Mouse (Mus musculus) kidney, adult 8-10 months (tissue): ENCODE measurements around the gene Ssmem1.

Source experiments
- DNase-seq, 2 experiments: peaks; one replicate each; pipeline ENCODE4 v3.0.0; 2022

Ssmem1 gene

DNA sequence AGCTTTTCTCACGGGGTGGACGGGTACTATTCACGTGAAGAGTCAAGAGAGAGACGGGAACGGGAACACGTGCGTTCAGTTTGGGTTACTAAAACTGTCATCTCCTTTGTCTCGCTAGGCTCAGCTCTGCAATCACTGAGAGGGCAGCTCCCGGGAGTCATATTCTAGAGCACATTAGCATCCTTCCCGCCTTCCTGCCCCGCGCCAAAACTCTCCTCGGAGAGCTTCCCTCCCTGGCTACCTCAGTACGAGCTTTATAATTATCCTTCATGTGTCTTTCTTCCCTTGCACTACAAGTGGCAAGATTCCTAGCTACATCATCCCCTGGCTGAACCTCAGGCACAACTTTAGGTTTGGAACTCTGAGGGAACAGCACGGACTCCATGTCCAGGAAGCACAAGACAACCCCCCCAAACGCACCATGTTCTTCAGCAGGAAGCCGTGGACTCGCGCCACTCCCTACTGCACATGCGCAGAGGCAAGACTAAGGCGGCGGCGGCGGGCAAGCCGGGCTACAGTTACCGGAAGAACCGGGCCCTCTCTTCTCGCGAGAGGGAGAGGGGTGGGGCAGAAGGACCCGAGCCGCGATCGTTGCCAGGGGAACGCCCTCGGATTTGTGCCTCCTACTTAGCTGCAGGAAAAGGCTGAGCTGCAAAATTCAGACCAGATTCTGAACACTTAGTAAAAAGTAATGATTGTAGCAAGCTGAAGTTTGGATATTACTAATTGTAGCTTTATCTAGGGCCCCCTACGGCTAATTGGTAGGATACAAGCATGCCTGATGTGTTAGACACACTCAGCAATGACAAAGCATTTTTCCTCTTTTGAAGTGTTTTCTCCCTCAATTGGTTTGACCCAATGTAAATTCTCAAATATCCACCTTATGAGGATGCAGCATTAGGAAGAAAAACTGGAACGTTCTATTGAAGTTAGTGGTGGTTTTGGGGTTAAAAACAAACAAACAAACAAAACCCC is at the start of gene Ssmem1, which contains the start of gene Tmem209:
Gene Ssmem1, plus strand, starts transcription at position 585 of the 975 bp plus-strand sequence.
Gene Tmem209, minus strand, starts transcription at position 519 of the 975 bp plus-strand sequence.
- DNase-seq: peak; percentile 99

DNA sequence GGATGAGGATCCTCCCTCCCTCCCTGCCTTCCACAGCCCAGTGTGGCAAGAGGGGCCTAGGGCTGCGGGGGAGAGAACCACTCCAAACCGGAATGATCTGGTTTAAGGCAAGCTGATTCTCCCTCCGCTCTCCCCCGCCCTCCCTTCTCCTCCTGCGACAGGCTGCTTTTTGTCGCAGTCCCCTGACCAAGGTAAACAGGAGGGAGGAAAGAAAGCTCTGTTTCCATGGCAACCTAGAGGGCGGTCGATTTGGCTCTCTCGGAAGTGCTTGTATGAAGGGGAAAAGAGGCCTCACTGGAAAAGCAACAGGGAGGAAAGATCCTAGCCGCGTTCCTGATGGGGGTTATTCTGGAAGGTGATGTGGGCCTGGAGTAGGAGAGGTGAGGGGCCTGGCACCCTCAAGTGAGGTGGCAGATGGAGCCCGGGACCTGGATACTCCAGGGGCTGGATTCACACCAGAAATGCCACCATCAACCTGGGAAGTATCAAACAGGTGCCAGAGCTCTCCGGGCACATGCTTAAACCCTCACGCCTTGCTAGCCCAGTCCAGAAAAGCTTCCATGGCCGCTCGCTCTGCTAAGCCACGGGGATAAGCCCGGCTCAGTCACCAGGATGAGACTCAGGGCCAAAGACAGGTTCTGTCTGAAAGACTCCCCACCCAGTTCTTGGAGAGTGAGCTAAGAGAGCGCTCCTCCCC is 48.8 kb upstream of the Ssmem1 start:
- DNase-seq: peak; percentile 38 to 43

DNA sequence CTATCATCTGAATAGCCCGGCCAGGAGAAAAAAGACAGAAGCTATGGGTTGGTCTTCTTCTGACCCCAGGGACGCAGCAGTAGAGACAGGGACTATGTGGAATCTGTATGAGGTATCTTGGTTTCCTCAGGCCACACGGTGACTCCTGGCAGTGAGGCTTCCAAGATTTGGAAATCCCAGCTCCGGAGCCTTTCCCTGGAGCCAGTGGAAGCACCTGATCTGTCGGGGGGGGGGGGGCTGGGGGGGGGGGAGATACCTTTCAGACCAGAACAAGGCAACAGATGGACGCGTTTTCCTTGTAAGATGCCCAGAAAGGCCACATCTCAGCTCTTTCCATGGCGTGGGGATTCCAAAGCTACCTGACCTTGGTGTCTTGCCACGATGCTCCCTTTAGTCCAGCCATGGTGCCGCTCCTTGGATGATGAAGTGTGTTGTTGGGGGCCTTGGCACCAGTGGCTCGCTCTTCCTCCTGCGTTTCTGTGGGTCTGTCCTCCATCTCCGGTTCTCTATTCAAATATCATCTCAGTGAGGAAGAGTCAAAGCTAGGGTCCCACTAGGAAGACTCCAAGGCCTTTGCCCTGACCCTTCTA is 47.8 kb upstream of the Ssmem1 start:
- no peak for DNase-seq

DNA sequence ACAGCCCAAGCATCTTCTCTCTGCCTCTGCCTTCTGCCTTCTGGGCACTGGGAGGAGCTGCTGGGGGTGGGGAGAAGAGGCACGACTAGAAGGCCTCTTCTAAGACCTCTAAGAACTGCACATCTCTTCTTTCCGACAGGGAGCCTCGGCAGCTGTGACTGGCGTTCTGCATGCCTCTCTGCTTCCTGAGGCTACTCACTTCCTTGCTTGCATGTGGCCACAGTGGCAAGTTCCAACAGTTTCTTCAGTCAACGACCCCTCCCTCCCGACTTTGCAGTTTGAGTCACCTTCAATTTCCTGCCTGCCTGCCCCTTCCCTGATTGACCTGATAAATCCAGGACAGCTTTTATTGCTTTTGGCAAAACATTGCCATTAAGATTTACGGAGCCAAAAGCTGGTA is 46.8 kb upstream of the Ssmem1 start:
- no peak for DNase-seq

DNA sequence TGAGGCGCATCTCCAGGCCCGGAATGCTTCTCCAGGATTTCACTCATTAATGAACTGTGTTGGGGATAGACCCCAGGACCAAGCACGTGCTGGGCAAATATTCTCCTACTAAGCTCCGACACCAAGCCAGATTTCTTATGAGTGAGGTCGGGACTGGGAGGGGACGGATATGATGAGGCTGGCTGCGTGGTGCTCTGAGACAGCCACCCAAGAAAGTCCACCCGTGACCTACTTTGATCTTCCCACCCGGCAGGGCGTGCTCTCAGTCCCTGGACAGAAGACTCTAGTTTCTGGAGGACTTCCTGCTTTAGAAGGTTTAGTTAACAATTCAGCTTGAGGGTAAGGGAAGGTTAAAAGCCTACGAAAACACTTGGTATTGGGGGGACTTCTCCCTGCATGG is 44.1 kb upstream of the Ssmem1 start:
- no peak for DNase-seq

DNA sequence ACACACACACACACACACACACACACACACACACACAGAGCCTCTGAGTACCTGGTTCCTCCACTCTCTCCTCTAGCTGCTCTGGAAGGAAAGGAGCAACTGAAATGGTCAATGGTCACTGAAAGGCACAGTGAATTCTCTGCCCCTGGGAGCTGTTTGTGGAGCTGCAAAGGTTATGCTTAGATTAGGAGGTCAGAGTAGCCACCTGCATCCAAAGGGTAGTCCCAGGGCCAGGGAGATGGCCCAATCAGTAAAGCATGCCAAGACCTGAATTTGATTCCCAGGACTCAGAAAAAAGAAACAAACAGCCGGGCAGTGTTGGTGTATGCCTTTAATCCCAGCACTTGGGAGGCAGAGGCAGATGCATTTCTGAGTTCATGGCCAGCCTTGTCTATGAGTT is 41.6 kb upstream of the Ssmem1 start:
- no peak for DNase-seq

DNA sequence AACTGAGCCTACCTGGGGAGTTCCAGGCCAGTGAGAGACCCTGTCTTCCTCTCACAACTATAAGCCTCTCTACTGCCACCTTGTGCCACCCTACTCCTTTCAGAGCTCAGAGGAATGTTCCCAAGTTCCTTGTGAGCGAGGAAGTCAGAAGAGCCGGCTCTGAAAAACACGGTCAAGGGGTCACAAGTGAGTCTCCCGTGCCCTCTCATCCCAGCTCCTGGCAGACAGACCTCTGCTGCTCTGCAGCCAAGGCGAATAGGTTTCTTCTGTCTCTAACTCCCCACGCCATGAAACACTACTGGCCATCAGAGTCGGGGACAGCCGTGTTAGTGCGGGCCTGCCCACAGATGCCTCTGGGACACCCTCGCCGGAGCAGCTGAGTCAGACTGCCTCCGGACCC is 41.0 kb upstream of the Ssmem1 start:
- DNase-seq: peak; percentile 48 to 58

DNA sequence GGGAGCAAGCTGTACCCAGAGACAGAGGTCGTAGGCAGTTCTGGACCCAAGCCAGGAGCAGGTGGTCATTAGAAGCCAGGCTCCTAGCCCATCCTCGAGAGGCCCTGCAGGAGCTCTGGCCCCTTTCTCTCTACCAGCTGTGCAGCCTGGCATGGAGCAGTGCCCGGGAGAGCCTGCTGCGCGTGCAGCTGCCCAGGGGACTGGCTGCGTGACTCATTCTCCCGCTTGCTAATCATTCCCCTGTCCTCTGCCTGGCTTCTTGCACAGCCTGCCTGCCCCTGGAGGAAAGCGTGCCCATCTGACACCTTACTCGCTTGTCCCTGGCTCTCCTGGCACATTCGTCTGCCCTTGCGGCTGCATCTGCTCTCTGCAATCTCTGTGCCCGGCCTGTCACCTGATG is 40.3 kb upstream of the Ssmem1 start:
- no peak for DNase-seq

DNA sequence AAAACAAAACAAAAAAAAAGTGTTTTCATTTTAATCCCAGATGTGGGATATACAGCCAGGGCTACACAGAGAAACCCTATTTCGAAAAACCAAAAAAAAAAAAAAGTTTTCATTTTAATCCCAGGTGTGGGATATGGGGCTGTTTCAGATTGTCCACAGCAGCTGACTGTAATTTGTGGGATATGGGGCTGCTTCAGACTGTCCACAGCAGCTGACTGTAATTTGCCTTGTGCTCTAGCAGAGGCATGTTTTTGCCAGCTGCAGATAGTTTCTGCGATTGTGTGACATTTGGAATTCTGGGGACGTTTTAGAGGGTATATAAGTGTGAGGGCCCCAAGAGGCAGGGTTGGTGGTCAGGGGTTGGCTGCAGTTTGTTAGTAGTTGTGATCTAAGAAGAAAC is 37.9 kb upstream of the Ssmem1 start:
- DNase-seq: no peak

DNA sequence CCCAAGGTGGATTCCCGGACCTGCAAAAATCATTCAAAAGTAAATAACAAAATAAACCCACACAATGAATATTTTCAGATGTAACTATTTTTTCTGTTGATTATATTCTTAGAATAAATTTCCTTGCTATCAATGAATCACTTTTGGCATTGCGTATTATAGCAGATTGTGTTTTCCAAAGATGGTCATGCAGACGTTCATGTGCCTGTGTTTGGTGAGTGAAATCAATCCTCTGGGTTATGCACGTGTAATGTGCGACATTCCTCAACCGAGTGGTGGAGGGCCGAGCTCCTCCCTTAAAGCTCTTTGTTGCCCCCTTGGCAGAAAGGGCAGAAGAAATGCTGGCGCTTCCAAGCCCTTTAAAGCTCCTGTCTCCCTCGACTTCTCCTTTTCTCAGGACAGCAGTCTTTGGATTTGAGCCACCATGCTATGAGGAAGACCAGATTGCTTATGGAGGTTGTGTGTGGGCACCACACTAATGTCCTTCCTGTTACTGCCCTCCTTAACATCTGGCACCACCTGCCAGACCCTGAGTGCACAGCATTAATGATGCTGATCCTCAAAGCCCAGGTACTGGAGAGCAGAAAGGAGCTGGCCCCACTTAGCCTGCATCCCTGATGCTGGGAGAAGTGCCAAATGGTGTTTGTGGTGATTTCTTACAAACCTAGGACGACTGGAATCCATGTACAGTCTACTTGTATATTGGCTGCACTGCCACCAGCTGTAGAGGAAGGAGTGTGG is 33.5 kb upstream of the Ssmem1 start:
- DNase-seq: no peak

DNA sequence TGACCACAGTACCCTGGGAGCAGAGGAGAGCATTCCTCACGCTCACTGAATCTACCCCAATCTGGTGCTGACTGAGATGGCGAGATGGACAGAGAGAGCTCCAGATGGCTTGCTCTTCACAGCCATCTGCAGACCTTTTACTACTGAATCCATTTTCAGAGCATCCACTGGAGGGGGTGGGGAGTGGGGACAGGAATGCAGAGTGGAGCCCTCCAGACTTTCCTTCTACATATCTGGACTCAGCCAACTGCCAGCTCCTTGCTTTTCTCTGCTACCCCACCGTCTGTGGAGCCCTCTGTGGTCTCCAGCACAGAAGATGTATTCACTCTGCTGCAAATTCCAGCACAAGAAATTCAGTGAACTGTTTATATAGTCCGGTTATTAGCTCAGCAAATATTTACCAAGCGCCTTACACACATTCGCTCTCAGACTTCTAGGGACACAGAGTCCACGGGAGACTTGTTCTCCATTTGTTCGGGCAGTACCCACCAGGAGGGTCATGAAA is 32.4 kb upstream of the Ssmem1 start:
- no peak for DNase-seq

DNA sequence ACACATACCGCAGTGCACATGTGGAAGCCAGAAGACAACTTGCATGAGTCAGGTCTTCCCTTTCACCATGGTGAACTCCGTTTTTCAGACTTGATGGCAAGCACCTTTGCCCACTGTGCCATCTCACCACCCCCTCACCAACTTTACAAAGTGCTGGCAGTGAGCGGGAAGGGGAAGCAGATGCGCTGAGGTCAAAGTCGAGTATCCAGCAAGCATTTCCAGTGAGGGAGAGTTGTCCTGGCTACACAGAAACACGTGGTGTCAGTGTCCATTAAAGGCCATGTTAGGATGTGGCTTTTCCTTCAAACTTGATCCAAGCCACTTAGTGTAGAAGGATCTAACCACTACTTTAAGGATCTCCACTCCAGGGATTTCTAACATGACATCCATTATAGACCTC is 31.9 kb upstream of the Ssmem1 start:
- no peak for DNase-seq

DNA sequence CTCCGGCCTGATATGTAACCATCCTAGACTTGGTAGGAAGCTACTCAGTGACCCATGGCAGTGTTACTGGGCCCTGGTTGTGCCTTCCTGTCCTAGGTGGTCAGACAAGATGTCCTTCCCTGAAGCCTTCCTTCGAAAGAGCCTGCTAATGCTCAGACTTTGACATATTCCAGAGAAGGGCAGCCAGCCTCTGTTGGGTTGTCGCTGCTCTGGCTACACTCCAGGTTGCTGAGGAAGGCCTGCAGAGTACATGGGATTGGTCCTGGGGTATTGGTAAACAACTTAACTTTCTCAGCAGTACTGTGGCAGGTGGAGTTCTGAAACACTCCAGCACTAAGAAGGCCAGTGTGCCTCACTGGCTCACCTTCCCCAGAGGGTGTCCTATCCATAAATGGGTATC is 30.2 kb upstream of the Ssmem1 start:
- no peak for DNase-seq

DNA sequence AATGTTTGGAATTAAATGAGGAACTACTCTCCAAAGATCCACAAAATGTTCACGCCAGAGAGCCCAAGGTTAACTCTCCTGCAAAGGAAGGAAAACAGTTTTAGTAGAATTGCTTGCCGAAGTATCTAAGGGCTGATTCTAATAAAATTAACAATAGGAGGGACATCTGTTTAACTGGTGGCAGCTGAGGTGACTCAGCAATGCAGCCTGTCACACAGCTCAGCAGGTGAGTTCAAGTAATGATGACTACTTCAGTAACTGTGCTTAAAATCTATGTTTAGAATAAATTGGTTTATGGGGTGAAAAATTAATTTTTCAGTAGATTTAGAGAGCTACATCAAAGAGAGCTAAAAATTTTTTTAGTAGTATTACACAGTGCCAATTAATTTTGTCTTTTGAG is 26.7 kb upstream of the Ssmem1 start:
- DNase-seq: no peak

DNA sequence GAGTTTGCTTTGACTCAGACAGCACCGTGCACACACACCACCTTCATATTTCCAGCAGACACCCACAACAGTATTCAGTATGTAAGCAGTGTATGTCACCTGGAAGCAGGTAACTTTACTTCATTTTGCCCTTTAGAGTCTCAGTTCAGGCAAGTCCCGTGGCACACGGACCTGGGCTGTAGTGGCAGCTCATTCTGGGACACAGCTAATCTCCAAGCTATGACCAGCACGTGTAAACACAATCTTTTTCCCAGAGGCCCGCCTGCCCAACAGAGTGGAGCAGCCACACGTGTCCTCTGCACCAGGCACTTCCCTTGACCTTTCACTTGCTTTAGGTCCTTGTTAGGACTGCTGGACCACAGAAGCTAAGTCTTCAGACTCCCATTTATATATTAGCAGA is 23.1 kb upstream of the Ssmem1 start:
- DNase-seq: no peak

DNA sequence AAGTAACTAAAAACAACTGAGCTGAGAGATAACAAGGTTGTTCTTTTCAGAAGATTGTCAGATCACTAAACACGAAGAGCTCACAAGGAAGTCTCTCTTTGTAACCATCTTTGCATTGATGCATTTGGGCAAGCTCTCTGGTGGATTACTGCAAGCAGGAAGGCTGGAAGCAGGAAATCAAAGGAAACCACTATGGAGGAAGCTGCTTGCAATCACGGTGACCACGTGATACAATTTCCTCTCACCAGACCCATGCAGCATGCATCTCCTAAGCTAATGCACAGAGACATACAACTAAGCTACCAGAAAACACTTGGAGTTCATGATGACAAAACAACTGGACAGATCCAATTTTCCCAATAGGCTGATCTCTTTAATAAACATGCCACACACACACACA is 10.6 kb upstream of the Ssmem1 start:
- no peak for DNase-seq

DNA sequence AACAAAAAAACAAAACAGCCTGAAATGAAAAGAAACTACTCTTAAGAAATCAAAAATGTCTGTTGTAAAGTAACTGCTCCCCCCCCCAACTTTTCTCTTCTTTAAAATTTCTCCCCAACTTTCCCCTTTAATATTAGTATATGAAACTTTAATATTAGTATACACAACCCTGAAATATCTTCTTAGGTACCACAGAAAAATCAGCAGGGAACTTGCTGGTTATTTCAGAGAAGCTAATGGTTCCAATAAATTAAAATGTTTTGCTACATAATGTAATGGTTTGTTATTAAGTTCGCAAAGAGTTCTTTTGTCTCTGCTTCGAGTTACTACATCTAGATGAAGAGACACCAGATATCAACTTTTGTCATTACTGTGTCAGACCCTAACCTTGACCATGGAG is 825 bp upstream of the Ssmem1 start:
- DNase-seq: no peak

DNA sequence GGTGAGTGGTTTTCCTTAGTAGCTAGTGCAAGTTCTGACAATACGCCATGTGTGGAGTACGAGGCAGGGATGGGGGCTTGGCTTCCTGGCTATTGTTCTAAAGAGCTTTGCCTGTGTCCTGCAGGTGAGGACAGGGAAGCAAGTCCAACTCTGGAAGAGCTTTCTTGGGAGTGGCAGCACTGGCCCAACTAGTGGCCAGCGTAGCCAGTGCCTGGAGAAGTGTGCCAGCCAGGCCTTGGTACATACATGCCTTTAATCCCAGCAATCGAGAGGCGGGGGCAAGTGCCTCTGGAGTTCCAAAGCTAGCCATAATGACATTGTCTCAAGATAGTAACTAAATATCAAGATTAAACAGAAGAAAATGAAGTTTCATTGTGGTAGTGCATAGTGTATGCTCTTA is 642 bp downstream of the Ssmem1 start:
- no peak for DNase-seq

DNA sequence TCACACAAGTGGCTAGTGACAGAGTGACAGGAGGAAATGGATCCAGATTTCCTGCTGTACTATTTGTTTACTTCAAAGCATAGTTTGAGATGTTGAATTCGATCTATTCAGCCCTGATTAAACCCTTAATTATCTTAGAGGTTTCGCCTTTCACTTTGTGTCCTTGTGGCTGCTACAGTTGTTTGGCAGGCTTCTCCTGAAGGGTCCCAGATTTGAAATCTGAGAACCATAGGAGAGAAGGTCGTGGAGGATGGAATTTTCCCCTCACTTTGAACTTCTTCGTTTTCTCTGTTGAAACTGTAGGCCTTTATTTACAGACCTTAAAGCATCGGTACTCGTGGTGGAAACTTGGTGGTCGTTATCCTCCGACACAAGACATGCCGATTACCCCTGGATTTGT is 4.6 kb downstream of the Ssmem1 start:
- DNase-seq: no peak

DNA sequence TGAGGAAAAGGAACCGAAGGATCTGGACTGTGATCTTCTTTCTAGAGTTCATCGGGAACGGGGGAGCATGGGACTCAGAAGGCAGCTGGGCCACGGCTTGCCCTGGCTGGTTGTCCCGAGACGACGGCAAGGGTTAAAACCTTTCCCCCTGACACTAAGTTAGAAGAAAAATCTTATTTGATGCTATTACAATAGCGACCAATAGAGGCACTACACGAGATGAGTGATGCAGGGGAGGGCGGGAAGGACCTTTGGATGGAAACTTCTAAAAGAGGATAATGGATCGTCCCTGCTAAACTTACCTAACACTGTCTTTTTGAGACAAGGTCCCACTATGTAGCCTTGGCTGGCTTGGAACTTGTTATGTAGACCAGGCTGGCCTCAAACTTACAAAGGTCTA is 10.8 kb downstream of the Ssmem1 start:
- DNase-seq: no peak

DNA sequence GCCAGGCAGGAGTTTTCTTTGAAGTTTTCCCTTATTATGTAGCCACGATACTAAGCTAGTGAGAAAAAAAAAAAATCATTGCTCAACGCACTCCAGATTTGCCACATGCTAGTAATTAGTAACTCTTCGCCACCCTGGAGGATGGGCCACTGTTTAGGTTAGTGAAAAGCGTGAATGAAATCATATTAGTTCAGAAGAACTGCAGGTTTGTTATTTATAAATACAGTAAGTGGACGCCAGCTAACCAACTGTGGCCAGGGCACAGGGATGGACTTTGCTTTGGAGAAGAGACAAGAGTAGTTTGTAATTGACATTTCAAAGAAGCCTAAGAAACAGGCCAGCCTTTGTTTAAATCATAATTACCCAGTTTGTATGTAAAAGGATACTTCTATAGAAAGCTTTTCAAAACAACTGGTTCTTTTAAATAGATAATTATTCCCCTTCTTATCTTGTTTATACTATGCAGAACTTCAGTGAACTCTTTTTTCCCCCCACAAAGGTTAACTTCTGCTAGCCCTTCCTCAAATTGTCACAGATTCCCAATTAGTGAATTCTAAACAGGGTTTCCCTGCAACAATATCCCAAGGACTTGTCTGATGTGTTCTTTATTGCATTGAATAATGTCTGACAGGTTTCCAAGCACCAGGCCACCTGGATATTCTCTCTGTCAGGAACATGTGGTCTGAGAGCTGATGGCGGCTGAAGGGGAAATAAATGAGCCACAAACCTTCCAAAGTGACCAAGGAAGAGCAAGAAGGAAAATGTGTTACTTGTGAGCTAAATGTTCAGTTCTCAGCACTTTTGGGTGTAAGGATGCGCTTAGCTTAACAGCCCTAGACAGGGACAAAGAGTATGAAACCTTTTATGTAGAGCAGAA is 16.0 kb downstream of the Ssmem1 start:
- peak; percentile 45 to 52 for DNase-seq
